Mouse (Mus musculus) ZHBTc4 (cell line): ENCODE measurements around the gene Olfr884.

Source experiments
- DNase-seq: peaks from one replicate; pipeline ENCODE4 v3.0.0-alpha.2; 2011; ENCODE audit warnings: low read depth, low spot score

Olfr884 gene

GRCm38 (mm10) chr9:38046255-38046654 lies at the start of gene Olfr884:
Gene Olfr884 (plus strand): TSS chr9:38046555.
- DNase-seq: no peak

GRCm38 (mm10) chr9:37998581-37999204 lies 47.7 kb upstream of the Olfr884 start:
- DNase-seq: peak; percentile 27

- no peak for DNase-seq
These were observed 46.3 kb upstream of the Olfr884 start for GRCm38 (mm10) chr9:38000021-38000420.

- DNase-seq: no peak
These were observed 20.8 kb upstream of the Olfr884 start, which contains the start of gene Olfr883 for GRCm38 (mm10) chr9:38025508-38025907. Gene Olfr883 (plus strand): TSS chr9:38025808.

GRCm38 (mm10) chr9:38061022-38061421 lies 14.7 kb downstream of the Olfr884 start, which contains the start of gene Olfr885:
Gene Olfr885 (plus strand): TSS chr9:38061322.
- no peak for DNase-seq

GRCm38 (mm10) chr9:38083772-38084171 lies 37.4 kb downstream of the Olfr884 start, which contains the start of gene Olfr887:
Gene Olfr887 (plus strand): TSS chr9:38084072.
- DNase-seq: no peak
